Mouse (Mus musculus): Measurements from ENCODE around the gene Csf2. TPM values are rescaled to one million over a fixed set of nuclear protein-coding genes. Genes with fewer than 3 reads are reported as not detected.
A peak's percentile ranks its signal among the peaks of the same experiment; 100 is the strongest.

Gene Csf2
- total RNA-seq, 4 experiments from 2014 or later = not detected

GRCm38 (mm10) chr11:54242494-54242893 is 7.0 kb downstream of the Csf2 start:
- no peak for DNase-seq (ENCODE audit: low spot score in 2 of 2)

DNA sequence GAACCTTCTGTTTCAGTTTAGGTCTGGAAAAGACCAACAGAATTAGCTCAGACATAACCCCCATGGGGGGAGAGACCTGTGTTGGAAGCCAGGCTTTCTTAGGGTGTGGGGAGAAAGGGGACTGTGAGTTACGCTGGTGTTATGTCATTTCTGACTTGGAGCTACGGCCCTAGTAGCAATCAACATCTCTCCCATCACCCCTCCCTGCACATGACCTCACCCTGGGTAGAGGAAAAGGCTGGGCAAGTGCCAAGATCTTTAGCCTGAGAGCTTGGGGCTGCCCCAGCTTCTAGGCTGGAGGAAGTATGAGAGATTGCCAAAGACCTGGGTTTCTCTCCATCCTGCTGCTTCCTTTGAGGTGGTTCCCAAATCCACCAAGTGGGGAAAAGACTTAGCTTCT is 12.5 kb downstream of the Csf2 start:
- DNase-seq (ENCODE audit: low spot score in 2 of 2) = no peak

DNA sequence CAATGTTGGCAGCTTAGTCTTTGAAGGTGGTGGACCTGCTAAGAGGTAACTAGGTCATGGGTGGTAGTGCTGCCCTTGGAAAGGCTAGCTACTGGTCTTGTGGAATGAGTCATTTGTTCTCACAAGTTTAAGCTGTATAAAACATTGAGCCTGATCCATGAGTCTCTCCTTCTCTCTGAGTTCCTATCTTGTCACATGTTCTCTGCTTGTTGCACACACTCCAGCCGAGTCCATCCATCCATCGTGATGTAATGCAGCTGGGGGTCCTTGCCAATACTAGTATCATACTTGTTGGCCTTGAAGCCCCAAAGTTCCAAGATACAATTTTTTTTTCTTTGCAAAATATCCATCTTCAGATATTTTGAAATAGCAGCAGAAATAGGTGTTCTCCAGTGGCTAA is 22.0 kb downstream of the Csf2 start:
- no peak for DNase-seq (ENCODE audit: low spot score in 2 of 2)

GRCm38 (mm10) chr11:54224475-54224986 is 24.9 kb downstream of the Csf2 start:
- no peak for DNase-seq (ENCODE audit: low spot score in 2 of 2)

GRCm38 (mm10) chr11:54223637-54224474 is 25.6 kb downstream of the Csf2 start:
- DNase-seq (ENCODE audit: low spot score in 2 of 2) = no peak

DNA sequence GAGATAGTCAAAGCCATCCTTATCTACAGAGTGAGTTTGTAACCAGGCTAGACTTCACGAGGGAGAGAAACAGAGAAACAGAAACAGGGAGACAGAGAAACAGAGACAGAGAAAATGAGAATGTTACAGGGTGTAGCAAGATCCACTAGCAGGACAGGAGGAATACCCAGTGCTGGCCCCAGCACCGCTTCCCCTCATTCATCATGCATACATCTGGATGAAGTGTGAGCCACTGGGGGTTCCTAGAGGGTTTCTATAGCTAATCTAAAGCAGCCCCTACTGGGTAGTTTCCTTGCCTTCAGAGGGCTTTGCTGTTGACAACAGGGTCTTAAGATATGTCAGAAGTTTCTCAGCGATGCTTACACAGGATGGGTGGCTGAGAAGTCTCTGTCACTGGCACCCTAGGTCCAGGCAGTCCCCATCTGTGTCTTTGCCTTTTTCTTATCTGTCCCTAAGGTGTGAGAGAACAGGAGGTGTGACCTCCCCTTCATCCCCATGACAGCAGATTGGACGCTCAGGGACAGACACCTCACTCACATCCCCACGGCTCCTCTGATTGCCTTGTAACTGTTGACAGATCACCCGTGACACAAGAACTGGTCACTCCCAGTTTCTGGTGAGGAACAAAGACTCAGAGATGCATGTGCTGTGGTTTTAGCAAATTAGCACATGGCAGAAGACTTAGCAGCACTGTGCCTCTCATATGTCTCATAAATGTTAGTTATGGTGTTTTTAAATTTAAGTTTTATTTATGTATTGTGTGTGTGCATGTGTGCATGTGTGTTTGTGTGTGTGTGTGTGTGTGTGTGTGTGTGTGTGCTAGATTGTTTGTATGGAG is 29.3 kb downstream of the Csf2 start:
- DNase-seq (ENCODE audit: low spot score in 2 of 2) = no peak

- no peak for DNase-seq (ENCODE audit: low spot score in 2 of 2)
These were observed 30.3 kb downstream of the Csf2 start for GRCm38 (mm10) chr11:54219191-54219590.

GRCm38 (mm10) chr11:54217384-54217783 is 32.1 kb downstream of the Csf2 start:
- no peak for DNase-seq (ENCODE audit: low spot score in 2 of 2)

- DNase-seq (ENCODE audit: low spot score in 2 of 2) = no peak
These were observed 33.4 kb downstream of the Csf2 start for GRCm38 (mm10) chr11:54216091-54216490.

DNA sequence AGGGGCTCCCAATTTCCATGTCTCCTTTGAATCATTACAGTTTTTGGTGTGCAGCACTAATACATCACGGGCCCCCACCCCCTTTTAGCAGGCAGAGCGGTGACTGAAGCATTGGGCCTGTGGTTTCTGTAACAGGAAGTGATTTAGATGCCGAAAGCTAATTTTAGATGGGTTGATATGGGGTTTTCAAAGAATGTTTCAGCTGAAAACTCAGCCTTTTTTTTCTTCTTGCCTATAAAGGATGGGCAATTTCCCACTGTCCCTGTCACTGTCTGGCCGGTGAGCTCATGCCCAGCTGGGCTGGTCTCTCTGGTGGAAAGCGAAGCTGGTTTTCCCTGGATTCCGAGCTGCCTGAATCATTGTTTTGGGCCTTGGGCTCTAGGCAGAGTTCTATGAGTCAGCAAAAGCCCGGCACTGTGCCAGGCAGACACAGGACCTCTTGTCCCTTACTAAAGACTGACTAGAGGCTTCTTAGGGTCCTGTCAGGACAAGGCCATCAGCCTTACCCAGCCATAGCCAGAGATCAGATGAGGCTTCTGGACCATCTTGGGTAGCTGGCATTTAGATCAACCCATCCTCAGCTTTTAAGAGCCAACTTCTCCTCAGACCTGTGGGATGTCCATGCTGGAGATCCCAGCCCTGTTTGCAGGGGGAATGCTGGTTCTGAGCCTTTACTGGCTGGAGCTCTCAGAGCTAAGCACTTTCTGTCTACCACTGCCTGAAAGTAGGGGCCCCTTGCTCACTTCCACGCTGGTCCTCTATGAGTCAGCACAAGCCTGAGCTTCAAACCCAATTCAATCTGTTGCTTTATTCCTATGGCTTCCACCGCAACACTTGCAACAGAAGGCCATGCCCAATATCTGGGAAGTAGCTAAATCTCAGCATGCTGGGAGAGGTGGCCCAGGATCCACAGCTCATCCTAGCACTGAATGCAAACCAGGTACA is 34.7 kb downstream of the Csf2 start:
- DNase-seq (ENCODE audit: low spot score in 2 of 2) = peak; percentile 47 to 56

DNA sequence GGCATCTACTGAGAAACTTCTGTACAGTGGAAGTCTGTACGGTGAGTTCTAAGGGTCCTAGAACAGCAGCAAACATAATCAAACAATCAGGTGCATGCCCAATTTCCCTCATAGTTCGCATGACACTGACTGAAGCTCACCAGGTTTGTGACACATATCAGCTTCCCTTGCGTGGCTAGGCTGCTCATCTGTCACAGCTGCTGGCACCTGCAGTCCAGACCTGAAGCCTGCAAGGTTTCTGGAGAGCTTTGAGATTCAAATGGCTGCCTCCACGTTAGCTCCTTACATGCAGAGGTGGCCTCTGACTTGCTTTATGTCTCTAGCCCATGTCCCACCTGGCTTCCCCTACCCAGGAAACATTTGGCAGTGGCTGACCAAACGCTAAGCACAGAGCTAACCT is 35.8 kb downstream of the Csf2 start:
- DNase-seq (ENCODE audit: low spot score in 2 of 2) = no peak

DNA sequence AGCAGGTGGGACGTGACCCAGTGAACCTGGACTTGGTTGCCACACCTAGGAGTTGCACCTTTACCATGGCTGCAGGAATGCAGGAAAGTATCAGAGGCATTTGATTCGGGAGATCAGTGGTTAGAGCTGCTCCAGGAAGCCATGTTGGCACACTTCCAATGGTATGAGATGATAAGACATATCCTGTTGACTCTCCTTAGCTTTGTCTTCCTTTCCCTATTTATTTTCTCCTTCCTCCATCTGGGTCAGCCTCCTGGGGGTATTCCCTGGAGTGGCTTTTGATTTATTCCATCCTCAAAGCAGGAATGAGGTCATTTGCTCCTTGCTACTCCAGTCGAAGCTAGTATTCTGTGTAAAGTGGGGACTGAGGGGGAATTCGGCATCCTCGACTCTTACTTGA is 42.5 kb downstream of the Csf2 start:
- no peak for DNase-seq (ENCODE audit: low spot score in 2 of 2)

GRCm38 (mm10) chr11:54205366-54205765 is 44.1 kb downstream of the Csf2 start:
- DNase-seq (ENCODE audit: low spot score in 2 of 2) = no peak

DNA sequence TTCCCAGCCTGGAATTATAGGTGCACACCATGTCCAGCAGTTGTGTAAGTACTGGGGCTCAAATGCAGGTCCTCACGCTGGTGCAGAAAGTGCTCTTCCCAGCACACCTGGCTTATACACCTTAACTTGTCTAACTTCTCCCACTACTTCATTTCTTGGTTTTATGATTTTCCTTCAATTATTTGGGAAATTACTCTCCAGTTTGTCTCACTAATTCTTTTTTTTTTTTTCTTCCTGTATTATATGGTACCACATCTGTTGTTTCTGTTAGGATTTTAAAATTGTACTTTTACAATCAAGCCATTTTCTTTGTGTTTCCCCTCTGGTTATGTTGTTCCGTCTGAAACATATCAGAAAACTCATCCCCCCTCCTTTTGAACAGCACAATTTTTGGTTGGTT is 44.7 kb downstream of the Csf2 start:
- no peak for DNase-seq (ENCODE audit: low spot score in 2 of 2)

- peak in 1 of 2 experiments; percentile 14 for DNase-seq (ENCODE audit: low spot score in 2 of 2)
These were observed 46.3 kb downstream of the Csf2 start for GRCm38 (mm10) chr11:54203162-54203561.

- DNase-seq (ENCODE audit: low spot score in 2 of 2) = no peak
These were observed 47.4 kb downstream of the Csf2 start for GRCm38 (mm10) chr11:54201881-54202685.

DNA sequence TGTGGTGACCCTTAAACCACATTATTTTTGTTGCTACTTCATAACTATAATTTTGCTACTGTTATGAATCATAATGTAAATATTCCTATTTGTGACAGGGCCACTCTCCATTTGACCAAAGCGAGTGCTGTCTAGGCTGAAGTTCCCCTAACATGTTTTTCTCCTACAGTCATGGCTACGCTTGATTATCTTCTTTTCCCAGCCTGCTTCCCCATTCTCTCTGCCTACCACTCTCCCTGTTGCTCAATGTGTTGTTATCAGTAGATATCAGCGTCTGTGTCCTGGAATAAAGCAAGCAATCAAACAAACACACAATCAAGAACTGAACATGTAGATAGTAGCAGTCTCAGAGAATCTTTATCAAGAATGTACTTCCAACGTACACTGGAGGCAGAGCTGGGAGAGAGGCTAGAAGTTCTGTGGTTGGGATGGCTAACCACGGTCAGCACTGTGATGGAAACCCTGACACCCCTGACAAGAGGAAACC is 48.1 kb downstream of the Csf2 start:
- no peak for DNase-seq (ENCODE audit: low spot score in 2 of 2)
